Mouse (Mus musculus): ENCODE measurements at regions not wholly inside any gene's neighbourhood (a gene's known extent, or its start where the extent isn't known, plus 50 kb on each side); places are given as distances from the start of the nearest gene placed in this dataset.
"Not testable (repeated sequence)": the region's sequence is repeated elsewhere in the genome, so short reads cannot be mapped to it uniquely, and the experiment has no call there.

- not testable (repeated sequence) for DNase-seq (ENCODE audit: low spot score in 2 of 2)
Measured at GRCm38 (mm10) chr2:95433996-95434395, 884.0 kb upstream of the Lrrc4c start.

DNA sequence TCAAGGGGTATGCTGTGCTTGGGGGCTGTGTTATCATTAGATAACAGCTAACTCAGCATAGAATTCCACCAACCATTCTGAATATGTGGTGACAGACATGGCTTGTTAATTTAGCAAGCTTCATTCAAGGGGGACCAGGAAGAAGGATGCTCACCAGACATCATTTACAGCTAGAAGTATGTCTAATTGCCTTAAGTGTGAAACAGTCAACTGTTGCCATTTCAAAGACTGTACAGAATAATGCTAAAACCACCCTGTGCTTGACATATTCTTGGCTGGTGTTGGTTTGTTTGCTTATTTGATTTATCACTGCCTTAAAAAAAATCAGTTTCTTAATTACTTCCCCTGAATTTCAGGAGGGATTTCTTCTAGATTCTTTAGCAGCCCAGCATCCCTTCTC lies 877.0 kb upstream of the Lrrc4c start:
- no peak for DNase-seq (ENCODE audit: low spot score in 2 of 2)

GRCm38 (mm10) chr2:95443245-95443799 lies 874.6 kb upstream of the Lrrc4c start:
- DNase-seq (ENCODE audit: low spot score in 2 of 2) = no peak

- DNase-seq (ENCODE audit: low spot score in 2 of 2) = no peak
Measured at GRCm38 (mm10) chr2:95448897-95449296, 869.1 kb upstream of the Lrrc4c start.

DNA sequence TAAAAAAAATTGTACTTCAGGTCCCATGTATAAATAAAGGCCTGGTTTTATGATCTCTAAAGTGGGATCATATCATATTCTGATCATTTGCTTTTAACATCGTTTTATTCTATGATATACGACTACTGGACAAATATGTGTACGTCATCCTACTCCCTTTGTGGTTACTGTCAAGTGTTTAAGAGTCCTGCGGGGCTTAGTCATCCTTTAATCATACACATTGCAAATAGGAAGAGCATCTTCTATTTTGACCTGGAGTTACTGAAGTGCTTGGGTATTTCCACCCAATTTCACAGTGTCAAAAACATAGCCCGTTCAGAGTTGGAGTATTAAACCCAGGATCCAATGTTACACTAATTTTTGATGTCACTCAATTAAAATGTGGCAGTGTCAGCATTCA lies 838.1 kb upstream of the Lrrc4c start:
- no peak for DNase-seq (ENCODE audit: low spot score in 2 of 2)

DNA sequence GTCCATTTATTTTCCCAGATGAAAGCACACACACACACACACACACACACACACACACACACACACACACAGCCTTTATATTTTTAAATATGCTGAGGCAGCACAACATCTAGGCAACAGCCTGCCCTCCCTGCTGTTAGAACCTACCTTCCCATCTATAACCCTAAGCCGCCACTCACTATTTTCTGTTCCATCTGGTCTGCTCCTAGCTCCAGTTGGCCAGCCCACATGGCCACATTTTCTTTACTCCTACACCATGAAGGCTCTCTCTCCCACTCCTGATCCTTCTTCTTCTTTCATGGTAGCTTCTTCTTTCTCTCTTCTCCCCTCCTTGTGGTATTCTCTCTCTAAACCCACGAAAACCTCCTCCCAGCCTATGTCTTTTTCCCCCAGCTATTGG lies 834.6 kb upstream of the Lrrc4c start:
- no peak for DNase-seq (ENCODE audit: low spot score in 2 of 2)

DNA sequence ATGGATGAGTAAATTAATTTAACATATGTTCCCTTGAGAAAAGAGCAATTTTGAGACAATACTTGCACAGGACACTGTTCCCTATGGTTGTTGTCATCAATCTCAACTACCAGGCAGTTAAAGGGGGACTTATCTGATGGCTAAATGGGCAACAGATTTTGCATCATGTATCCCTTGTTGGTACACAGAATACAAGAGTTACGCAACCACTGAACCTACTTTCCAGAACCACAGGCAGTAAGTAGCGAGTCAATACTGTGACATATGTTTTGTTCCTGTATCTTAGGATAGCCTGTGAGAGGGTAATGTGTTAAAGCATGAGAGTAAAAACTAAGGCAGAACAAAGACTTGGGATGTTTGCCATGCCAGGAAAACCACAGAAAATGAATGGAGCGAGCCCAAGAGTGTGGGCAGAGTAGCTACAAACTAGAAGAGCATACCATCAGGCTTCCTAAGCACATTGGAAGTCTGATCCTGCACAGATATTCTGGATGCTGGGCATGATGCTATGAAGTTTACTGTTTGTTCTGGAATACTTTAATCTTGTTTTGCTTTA lies 830.3 kb upstream of the Lrrc4c start:
- DNase-seq (ENCODE audit: low spot score in 2 of 2) = no peak

GRCm38 (mm10) chr2:95494026-95494697 lies 823.8 kb upstream of the Lrrc4c start:
- DNase-seq (ENCODE audit: low spot score in 2 of 2) = no peak

DNA sequence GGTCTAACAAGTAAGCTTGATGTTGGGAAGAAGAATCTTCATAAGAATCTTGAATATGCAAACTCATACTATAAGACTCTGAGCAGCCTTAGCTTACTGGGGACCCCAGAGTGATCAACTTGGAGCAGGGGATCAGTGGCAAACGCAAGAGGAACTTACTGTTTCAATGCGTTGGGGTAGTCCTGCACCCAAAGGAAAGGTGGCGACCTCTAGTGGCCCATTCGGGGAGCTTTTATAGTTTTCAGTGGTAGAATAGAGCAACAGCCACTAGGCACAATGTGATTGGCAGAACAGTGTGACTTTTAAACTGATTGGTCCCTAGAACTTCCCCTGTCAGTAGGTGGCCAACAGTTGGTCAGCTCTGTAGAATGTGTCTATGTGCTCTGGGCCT lies 823.3 kb upstream of the Lrrc4c start:
- DNase-seq (ENCODE audit: low spot score in 2 of 2) = peak in 1 of 2 experiments; percentile 16

- DNase-seq (ENCODE audit: low spot score in 2 of 2) = no peak
Measured at GRCm38 (mm10) chr2:95511286-95511685, 806.7 kb upstream of the Lrrc4c start.

- no peak for DNase-seq (ENCODE audit: low spot score in 2 of 2)
Measured at GRCm38 (mm10) chr2:95521624-95522023, 796.3 kb upstream of the Lrrc4c start.

DNA sequence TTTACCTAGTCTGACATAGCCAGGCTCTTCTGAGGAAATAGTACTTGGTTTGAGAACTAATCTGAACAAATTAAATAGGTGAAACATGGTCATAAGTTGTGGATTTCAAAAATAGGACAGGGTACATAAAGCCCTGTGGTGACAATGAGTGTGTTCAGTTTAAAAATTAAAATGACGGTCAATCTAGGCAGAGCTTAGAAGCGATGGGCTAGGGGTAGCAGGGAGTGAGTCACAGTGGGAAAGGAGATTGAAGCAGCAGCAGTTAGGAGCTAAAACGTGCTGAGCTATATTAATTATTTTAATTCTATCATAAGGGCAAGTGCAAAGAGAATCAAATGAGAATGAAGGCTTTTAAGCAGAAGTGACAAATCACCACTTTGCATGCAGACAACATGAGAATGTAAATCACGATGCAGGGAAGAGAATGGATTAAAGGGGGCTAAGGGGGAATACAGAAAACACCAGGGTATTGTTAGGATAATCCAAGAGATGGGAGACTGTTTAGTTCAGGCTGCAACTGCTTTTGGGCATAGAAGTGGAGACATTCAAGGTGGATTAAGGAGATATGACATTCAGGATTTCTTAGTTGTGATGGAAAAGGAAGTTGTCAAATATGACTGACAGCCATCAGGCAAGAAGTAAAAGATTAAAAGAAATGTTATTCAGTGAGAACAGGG lies 793.2 kb upstream of the Lrrc4c start:
- no peak for DNase-seq (ENCODE audit: low spot score in 2 of 2)

- no peak for DNase-seq (ENCODE audit: low spot score in 2 of 2)
Measured at GRCm38 (mm10) chr2:95564089-95564488, 753.9 kb upstream of the Lrrc4c start.

DNA sequence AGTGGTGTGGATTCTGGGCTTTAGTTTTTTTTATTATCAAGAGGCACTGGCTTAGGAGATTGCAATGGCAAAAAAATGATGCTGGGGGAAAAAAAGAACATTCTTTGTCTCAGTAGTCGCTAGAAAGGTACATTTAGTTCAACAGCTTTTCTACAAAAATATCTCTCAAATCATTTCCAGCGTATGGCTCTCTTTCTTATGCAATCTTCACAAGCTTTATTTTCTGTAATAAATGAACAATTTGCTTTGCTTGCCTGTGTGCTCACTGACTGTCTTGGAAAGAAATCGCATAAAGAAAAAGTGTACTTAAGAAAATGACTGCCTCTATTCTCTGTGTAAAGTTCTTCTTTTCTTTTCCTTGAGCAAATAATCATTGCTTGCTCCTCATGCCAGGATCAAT lies 742.1 kb upstream of the Lrrc4c start:
- no peak for DNase-seq (ENCODE audit: low spot score in 2 of 2)

GRCm38 (mm10) chr2:95579201-95579600 lies 738.8 kb upstream of the Lrrc4c start:
- no peak for DNase-seq (ENCODE audit: low spot score in 2 of 2)

DNA sequence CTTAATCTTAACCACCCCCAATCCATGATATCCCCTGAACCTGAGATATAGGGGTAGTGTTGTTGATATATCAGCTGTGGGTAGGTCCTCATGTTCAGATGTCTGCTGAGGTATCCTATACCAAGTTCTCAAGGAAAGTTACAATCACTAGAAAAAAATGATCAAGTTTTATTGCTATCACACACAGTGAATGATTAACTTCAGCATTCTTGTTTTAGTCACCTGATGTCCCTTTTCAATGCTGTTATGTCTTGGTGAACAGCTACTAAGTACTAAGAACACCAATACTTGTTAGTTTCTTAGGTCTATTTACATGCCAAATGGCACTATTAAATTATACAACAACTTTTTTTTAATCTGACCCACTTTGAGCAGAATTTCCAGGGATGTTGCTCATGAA lies 732.0 kb upstream of the Lrrc4c start:
- no peak for DNase-seq (ENCODE audit: low spot score in 2 of 2)

DNA sequence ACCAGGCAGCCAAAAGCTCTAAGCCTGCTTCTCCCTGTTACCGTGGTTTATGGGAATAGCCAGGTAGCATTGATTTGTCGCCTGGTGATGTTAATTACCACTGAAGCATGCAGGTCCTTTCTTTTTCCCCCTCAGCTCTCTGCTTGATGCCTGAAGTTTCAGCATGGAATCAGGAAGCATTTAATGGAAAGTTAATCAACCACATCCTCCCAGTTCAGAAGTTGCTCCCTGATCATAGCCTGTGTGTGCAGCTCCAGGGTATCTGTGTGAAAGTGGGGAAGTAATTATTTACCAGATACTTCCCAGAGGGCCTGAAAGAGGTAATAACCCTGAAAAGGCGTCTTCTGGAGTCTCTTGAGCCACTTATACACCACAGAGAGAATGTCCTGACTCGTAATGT lies 730.9 kb upstream of the Lrrc4c start:
- no peak for DNase-seq (ENCODE audit: low spot score in 2 of 2)

GRCm38 (mm10) chr2:95613354-95613753 lies 704.6 kb upstream of the Lrrc4c start:
- DNase-seq (ENCODE audit: low spot score in 2 of 2) = no peak

DNA sequence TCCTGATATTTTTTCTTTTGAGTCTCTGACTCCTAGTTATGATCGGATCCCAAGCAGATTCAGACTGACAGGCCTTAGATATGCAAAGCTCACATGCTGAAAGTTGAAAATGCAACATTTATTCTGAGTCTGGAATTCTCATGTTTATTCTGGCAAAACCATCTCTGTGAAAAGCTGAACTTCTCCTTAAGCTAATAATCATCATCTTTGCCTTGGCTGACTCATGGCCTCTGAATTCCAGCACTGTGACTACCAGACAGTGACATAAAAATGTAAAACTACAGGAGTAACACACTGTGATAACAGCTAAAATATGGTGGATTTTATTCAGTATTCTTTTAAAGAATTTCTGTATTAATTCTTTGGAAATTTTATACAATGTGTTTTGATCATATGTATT lies 680.4 kb upstream of the Lrrc4c start:
- DNase-seq (ENCODE audit: low spot score in 2 of 2) = no peak

- DNase-seq (ENCODE audit: low spot score in 2 of 2) = peak in 1 of 2 experiments; percentile 16
Measured at GRCm38 (mm10) chr2:95674347-95674746, 643.6 kb upstream of the Lrrc4c start.

DNA sequence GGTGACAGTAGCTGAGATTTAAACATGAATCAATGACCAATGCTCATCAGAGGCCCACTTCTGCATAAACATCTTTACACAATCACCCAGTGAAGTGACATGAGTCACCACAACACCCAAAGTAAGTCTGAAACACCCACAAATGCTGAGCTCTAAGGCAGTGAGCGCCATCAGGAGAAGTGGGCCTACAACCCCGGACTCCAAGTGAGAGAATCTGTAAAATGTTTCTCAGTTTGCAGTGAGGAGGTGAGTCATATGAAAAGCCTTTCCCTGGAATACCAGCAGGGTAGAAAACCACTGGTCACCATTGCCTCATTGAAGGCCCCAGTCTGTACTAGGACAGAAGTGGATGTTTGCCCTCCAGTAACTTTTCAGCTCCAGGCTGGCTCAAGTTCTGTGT lies 602.6 kb upstream of the Lrrc4c start:
- no peak for DNase-seq (ENCODE audit: low spot score in 2 of 2)
